Mouse (Mus musculus): ENCODE data around the gene Noct. TPM values are rescaled to one million over a fixed set of nuclear protein-coding genes. Genes with fewer than 3 reads are reported as not detected.

Noct gene
- total and polyA plus RNA-seq, 3 experiments: 8.7 to 13.8 (median 12.0) TPM

DNA sequence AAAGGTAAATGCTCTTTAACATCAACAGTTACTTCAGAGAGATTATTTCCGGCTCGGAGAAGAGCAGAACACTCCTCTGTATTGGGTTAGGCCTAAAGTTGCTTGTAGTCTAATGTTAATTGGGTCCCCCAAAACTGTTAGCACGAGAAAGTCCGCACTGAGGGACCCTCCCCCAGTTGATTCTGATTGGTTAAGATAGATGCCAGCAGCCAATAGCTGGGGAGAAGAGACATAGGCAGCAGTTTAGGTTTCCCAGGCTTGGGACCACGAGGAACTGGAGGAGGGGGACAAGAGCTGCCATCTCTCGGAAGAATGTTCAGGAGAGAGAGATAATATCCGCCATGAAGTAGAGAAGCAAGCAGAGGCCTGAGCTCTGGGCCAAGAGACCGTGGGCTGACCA lies 28.5 kb upstream of the Noct start:
- in situ Hi-C loops (cut with MboI; ENCODE audit: low pct_ligation_motif_present, low pct_unique_long_range_greater_than_20kb, low sequenced_read_pairs) (no loop called here), dilution Hi-C loops (cut with MboI; ENCODE audit: extremely low pct_ligation_motif_present, extremely low pct_unique_long_range_greater_than_20kb, low sequenced_read_pairs) (no loop called here)
- Histone ChIP-seq H3K9me3 (replicated peaks; ENCODE audit: low read length) (peaks cover 6% of the 10 kb centered on the region), H3K79me2 (replicated peaks; ENCODE audit: control insufficient read depth, extremely low read depth, insufficient read depth, poor library complexity, severe bottlenecking) (peaks cover 4% of the 10 kb centered on the region), H3K27ac (ENCODE audit: insufficient read depth, low read depth) (peak overlapping the region; percentile 65), H3K9ac (ENCODE audit: insufficient read depth, low read depth) (peak overlapping the region; percentile 94), H3K4me3 (replicated peaks in 1 of 3; ENCODE audit: low read depth in 2 of 3, low read length in 2 of 3, poor library complexity in 1 of 3) (peak overlapping the region; percentile 60 to 93 (median 78)), H3K4me2 (ENCODE audit: insufficient read depth, low read depth, poor library complexity, severe bottlenecking) (peak overlapping the region; percentile 96), H3K36me3 (replicated peaks in 1 of 2; ENCODE audit: control insufficient read depth in 1 of 2, insufficient read depth in 1 of 2, low read length in 1 of 2) (peaks cover 11 to 28% of the 10 kb centered on the region in 2 experiments), H3K4me1 (ENCODE audit: control insufficient read depth in 1 of 2, insufficient read depth in 2 of 2) (peaks cover 5 to 36% of the 10 kb centered on the region in 2 experiments), H3K27me3 (replicated peaks) (no peaks in the 10 kb centered on the region)
- TF ChIP-seq USF1 (IDR thresholded peaks at IDR 0.05; ENCODE audit: low read depth, low read length) (no peak), SMC3 (IDR thresholded peaks at IDR 0.05; ENCODE audit: low read depth, low read length) (no peak), HCFC1 (IDR thresholded peaks at IDR 0.05; ENCODE audit: low read depth, low read length) (no peak; the same call in 1 of the 2 replicates), IRF4 (IDR thresholded peaks at IDR 0.05; ENCODE audit: low read depth, low read length) (0 out of 2 replicates have a peak, but pooled peaks have one; percentile 5), ETS1 (conservative IDR thresholded peaks at IDR 0.05; ENCODE audit: low read depth, low read length) (no peak), ZMIZ1 (IDR thresholded peaks at IDR 0.05; ENCODE audit: low read depth, low read length) (peak; percentile 26; the same call in 1 of the 2 replicates), GABPA (IDR thresholded peaks at IDR 0.05; ENCODE audit: insufficient replicate concordance, low read depth, low read length) (no peak), ZNF384 (IDR thresholded peaks at IDR 0.05; ENCODE audit: low read depth, low read length) (no peak), TBP (conservative IDR thresholded peaks at IDR 0.05; ENCODE audit: low read depth, low read length) (peak; percentile 57; the same call in 1 of the 2 replicates), ELF1 (IDR thresholded peaks at IDR 0.05; ENCODE audit: low read depth, low read length) (no peak), JUND (conservative IDR thresholded peaks at IDR 0.05; ENCODE audit: low read depth, low read length) (no peak), POLR2A (IDR thresholded peaks at IDR 0.05; ENCODE audit: low read depth, low read length) (peak; percentile 68), EP300 (IDR thresholded peaks at IDR 0.05; ENCODE audit: low read length) (no peak), NRF1 (IDR thresholded peaks at IDR 0.05; ENCODE audit: low read depth, low read length) (no peak), RCOR1 (conservative IDR thresholded peaks at IDR 0.05; ENCODE audit: low read depth, low read length) (no peak), ZC3H11A (IDR thresholded peaks at IDR 0.05; ENCODE audit: low read depth, low read length) (no peak), MAZ (IDR thresholded peaks at IDR 0.05; ENCODE audit: low read depth, low read length) (no peak), CHD2 (IDR thresholded peaks at IDR 0.05; ENCODE audit: low read length) (peak; percentile 62; the same call in 1 of the 2 replicates), POLR2AphosphoS2 (IDR thresholded peaks at IDR 0.05; ENCODE audit: low read depth, low read length) (no peak), UBTF (IDR thresholded peaks at IDR 0.05; ENCODE audit: low read depth, low read length) (no peak), PAX5 (IDR thresholded peaks at IDR 0.05; ENCODE audit: low read length) (no peak), MXI1 (IDR thresholded peaks at IDR 0.05; ENCODE audit: low read depth, low read length) (peak; percentile 60; the same call in 1 of the 2 replicates), BHLHE40 (IDR thresholded peaks at IDR 0.05; ENCODE audit: low read depth, low read length) (peak; percentile 58), CTCF (conservative IDR thresholded peaks at IDR 0.05 in 1 of 2, IDR thresholded peaks at IDR 0.05 in 1 of 2; ENCODE audit: low read depth in 2 of 2, low read length in 2 of 2) (no peak), MAFK (IDR thresholded peaks at IDR 0.05; ENCODE audit: insufficient replicate concordance, low read length) (no peak), NELFE (IDR thresholded peaks at IDR 0.05; ENCODE audit: low read depth, low read length) (peak; percentile 52), MYC (IDR thresholded peaks at IDR 0.05; ENCODE audit: low read depth, low read length) (peak; percentile 62), E2F4 (IDR thresholded peaks at IDR 0.05; ENCODE audit: insufficient replicate concordance, low read depth, low read length) (no peak), SIN3A (IDR thresholded peaks at IDR 0.05; ENCODE audit: low read length) (peak; percentile 48; the same call in 1 of the 2 replicates), CHD1 (IDR thresholded peaks at IDR 0.05; ENCODE audit: low read depth, low read length) (no peak), KAT2A (IDR thresholded peaks at IDR 0.05; ENCODE audit: insufficient replicate concordance, low read length) (no peak), USF2 (conservative IDR thresholded peaks at IDR 0.05; ENCODE audit: low read depth, low read length) (no peak), MEF2A (IDR thresholded peaks at IDR 0.05; ENCODE audit: borderline replicate concordance, low read depth, low read length) (no peak), JUN (IDR thresholded peaks at IDR 0.05; ENCODE audit: insufficient read depth, low read depth, low read length) (no peak), MAX (IDR thresholded peaks at IDR 0.05; ENCODE audit: low read length) (0 out of 2 replicates have a peak, but pooled peaks have one; percentile 17), TCF12 (IDR thresholded peaks at IDR 0.05; ENCODE audit: low read depth, low read length) (0 out of 2 replicates have a peak, but pooled peaks have one; percentile 9), RAD21 (IDR thresholded peaks at IDR 0.05; ENCODE audit: low read depth, low read length) (no peak), ZKSCAN1 (IDR thresholded peaks at IDR 0.05; ENCODE audit: borderline replicate concordance, low read depth, low read length) (no peak)
- DNase-seq (ENCODE audit: extremely low read depth): peak; percentile 85

Measured in CH12.LX (cell line).